Mouse (Mus musculus) limb, embryonic 13.5 days (tissue): ENCODE measurements around the gene Itpkb. TPM values are rescaled to one million over a fixed set of nuclear protein-coding genes. Genes with fewer than 3 reads are reported as not detected.
A peak's percentile ranks its signal among the peaks of the same experiment; 100 is the strongest.

Experiments used
- ATAC-seq: fragments of 200-750 bp; cut with Nextera tagmentation; 2 replicates; pipeline ENCODE4 v1.8.0; 2017; ENCODE audit warnings: low read depth, moderate number of reproducible peaks, moderate TSS enrichment; ENCODE audit not compliant: low FRiP score
- H3K27ac ChIP-seq: fragments of 300-500 bp; sonication (generic); 2 replicates; pipeline ENCODE4 v1.5.1; 2015; ENCODE audit warnings: inconsistent platforms, mild to moderate bottlenecking, moderate library complexity
- H3K27me3 ChIP-seq: fragments of 300-500 bp; sonication (generic); 2 replicates; pipeline ENCODE4 v1.6.1; 2015; ENCODE audit warnings: mild to moderate bottlenecking, inconsistent platforms
- H3K36me3 ChIP-seq: fragments of 300-500 bp; sonication (generic); 2 replicates; pipeline ENCODE4 v1.6.1; 2015; ENCODE audit warnings: inconsistent platforms, mild to moderate bottlenecking, moderate library complexity
- H3K4me1 ChIP-seq: fragments of 300-500 bp; sonication (generic); 2 replicates; pipeline ENCODE4 v1.6.1; 2015; ENCODE audit warnings: inconsistent platforms
- H3K4me2 ChIP-seq: fragments of 300-500 bp; sonication (generic); replicated peaks from 2 replicates; pipeline ENCODE4 v1.6.1; 2015; ENCODE audit warnings: inconsistent platforms, mild to moderate bottlenecking, moderate library complexity
- H3K4me3 ChIP-seq: fragments of 300-500 bp; sonication (generic); 2 replicates; pipeline ENCODE4 v1.5.1; 2015; ENCODE audit warnings: moderate library complexity, mild to moderate bottlenecking, inconsistent platforms
- H3K9ac ChIP-seq: fragments of 300-500 bp; sonication (generic); 2 replicates; pipeline ENCODE4 v1.6.1; 2015; ENCODE audit warnings: mild to moderate bottlenecking, inconsistent platforms
- H3K9me3 ChIP-seq: fragments of 300-500 bp; sonication (generic); 2 replicates; pipeline ENCODE4 v1.6.1; 2016; ENCODE audit warnings: inconsistent platforms
- WGBS: fragments of 180-500 bp; shearing (Covaris S2); methylation state at CpG from one replicate; pipeline ENCODE4 v1.1.7; 2015; 5-methylcytosine and 5-hydroxymethylcytosine counted together
- polyA plus RNA-seq: library from polyadenylated mRNA; unstranded; fragments of >200 nt; fragmentation: Nextera tagmentation; extraction: Ambion mirVana; gene quantifications from 2 replicates; pipeline ENCODE4 v1.2.1, GENCODE M21; 2015

Gene Itpkb
- polyA plus RNA-seq, 1 experiment from 2014 or later = 10.1 TPM

- H3K4me1 ChIP-seq = peaks cover 18% of the 10 kb centered on the region
- H3K4me2 ChIP-seq = no peak overlapping the region
- H3K36me3 ChIP-seq = no peaks in the 10 kb centered on the region
- no peak overlapping the region for H3K27ac ChIP-seq
- no peaks in the 10 kb centered on the region for H3K27me3 ChIP-seq
- no peak for ATAC-seq
- H3K9ac ChIP-seq = no peak overlapping the region
- WGBS = 31% methylated on average over 4 of the region's 4 CpGs
- no peak overlapping the region for H3K4me3 ChIP-seq
- no peaks in the 10 kb centered on the region for H3K9me3 ChIP-seq
Observed at GRCm38 (mm10) chr1:180300997-180301396, 29.3 kb upstream of the Itpkb start.

DNA sequence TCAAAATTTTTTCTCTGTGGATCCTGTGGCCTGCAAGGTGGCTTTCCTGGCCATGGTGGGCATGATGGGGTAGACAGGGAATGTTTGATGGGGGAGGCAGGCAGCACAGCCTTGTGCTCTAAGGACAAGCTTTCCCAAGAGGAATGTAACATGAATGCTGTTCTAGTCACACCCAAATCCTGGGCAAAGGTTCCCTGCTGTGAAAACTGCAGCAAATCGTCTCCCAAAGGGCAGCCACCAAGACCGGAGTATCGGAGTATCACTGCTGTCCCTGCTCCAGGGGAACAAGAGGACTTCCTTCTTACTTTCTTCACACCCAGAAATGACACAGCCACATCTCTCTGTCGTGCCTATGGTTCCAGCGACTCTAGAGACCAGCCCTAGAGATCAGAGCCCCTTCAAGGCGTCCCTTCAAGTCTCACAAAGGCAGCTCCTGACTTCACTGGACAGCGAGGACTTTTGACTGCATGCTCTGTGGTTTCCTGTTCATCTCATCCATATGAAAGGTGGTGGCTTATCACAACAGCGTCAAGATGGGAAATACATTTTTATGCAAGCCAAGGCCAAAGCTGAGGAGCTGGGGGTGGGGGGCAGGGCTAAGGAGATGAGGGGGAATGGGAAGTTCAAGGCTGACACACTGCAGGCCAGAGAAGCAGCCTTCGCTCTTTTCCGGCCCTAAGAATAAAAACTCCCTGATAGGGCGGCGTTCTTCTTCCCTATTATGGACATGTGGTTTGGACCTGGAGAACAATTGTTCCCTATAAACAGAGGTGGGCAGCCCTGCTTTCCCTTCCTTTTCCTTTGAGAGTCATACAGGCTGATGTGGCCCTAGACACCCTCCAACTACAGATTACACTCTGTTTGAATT, 27.8 kb upstream of the Itpkb start:
- Histone ChIP-seq H3K9ac (no peak overlapping the region), H3K9me3 (no peaks in the 10 kb centered on the region), H3K36me3 (no peaks in the 10 kb centered on the region), H3K4me1 (peaks cover 24% of the 10 kb centered on the region), H3K4me3 (no peak overlapping the region), H3K4me2 (no peak overlapping the region), H3K27me3 (no peaks in the 10 kb centered on the region), H3K27ac (no peak overlapping the region)
- no peak for ATAC-seq
- WGBS = 63% methylated on average over 12 of the region's 12 CpGs

GRCm38 (mm10) chr1:180303600-180303999, 26.7 kb upstream of the Itpkb start:
- ATAC-seq = no peak
- no peak overlapping the region for H3K4me3 ChIP-seq
- WGBS = 83% methylated on average over 5 of the region's 5 CpGs

GRCm38 (mm10) chr1:180306889-180307288, 23.4 kb upstream of the Itpkb start:
- Histone ChIP-seq H3K4me3 (no peak overlapping the region), H3K4me2 (no peak overlapping the region), H3K9ac (no peak overlapping the region), H3K9me3 (no peaks in the 10 kb centered on the region), H3K27me3 (no peaks in the 10 kb centered on the region), H3K27ac (no peak overlapping the region), H3K4me1 (peaks cover 21% of the 10 kb centered on the region), H3K36me3 (no peaks in the 10 kb centered on the region)
- WGBS = 80% methylated on average over 9 of the region's 9 CpGs
- ATAC-seq = no peak

More at GRCm38 (mm10) chr1:180303600-180303999, 26.7 kb upstream of the Itpkb start:
- Histone ChIP-seq H3K9me3 (no peaks in the 10 kb centered on the region), H3K27me3 (no peaks in the 10 kb centered on the region), H3K4me1 (peaks cover 32% of the 10 kb centered on the region), H3K9ac (no peak overlapping the region), H3K27ac (no peak overlapping the region), H3K4me2 (no peak overlapping the region), H3K36me3 (no peaks in the 10 kb centered on the region)

DNA sequence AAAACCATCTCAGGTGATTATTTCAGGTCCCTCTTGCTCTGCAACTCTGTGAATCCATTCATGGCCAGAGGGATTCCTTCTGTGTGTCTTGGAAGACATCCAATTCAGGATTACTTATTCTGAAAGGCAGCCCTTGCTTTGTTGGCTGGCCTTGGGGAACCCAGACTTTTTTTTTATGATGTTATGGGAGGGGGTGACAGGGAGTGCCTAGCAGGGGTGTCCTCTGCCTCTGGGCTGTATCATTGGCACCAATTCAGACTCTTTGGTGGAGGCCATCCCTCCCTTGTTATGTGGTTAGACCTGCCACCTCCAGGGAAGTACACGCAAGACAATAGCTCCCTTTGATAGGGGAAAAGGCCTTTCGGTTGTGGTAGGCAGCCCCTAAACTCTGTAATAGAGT, 22.6 kb upstream of the Itpkb start:
- peaks cover 23% of the 10 kb centered on the region for H3K4me1 ChIP-seq
- WGBS = 55% methylated on average over 2 of the region's 2 CpGs
- no peak for ATAC-seq

GRCm38 (mm10) chr1:180308897-180309296, 21.4 kb upstream of the Itpkb start:
- peaks cover 36% of the 10 kb centered on the region for H3K4me1 ChIP-seq
- ATAC-seq = no peak
- H3K4me2 ChIP-seq = no peak overlapping the region
- no peaks in the 10 kb centered on the region for H3K9me3 ChIP-seq
- no peak overlapping the region for H3K4me3 ChIP-seq
- 0 out of 2 replicates have a peak, but pooled peaks cover 5% of the 10 kb centered on the region for H3K27me3 ChIP-seq
- no peak overlapping the region for H3K27ac ChIP-seq
- no peak overlapping the region for H3K9ac ChIP-seq
- no peaks in the 10 kb centered on the region for H3K36me3 ChIP-seq
- 62% methylated on average over 4 of the region's 4 CpGs for WGBS

More for the DNA sequence above, 22.6 kb upstream of the Itpkb start:
- Histone ChIP-seq H3K4me3 (no peak overlapping the region), H3K27ac (no peak overlapping the region; the same call in 1 of the 2 replicates), H3K9me3 (no peaks in the 10 kb centered on the region), H3K36me3 (no peaks in the 10 kb centered on the region), H3K27me3 (no peaks in the 10 kb centered on the region), H3K9ac (no peak overlapping the region), H3K4me2 (no peak overlapping the region)

DNA sequence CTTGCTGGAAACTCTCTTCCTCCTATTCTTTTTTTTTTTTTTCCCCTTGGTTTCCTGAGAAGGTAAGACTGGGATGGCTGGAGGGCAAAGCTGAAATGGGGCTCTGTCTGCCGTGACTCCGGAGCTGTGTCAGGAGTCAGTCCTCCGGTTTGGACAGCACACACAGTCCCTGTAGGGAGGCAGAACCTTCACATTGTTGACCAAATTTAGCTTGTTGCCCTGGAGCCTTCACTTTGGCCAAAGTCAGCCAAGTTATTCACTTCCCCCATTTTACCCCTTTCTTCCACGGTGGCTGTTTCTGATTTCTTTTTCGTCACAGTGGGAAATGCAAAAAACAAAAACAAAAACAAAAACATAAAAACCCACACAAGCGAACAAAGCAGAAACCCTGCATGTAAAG, 18.0 kb upstream of the Itpkb start:
- H3K9me3 ChIP-seq = no peaks in the 10 kb centered on the region
- H3K36me3 ChIP-seq = no peaks in the 10 kb centered on the region
- peak overlapping the region; percentile 10; the same call in 1 of the 2 replicates for H3K27ac ChIP-seq
- no peak for ATAC-seq
- no peak overlapping the region for H3K4me3 ChIP-seq
- 0 out of 2 replicates have a peak, but pooled peaks cover 5% of the 10 kb centered on the region for H3K27me3 ChIP-seq
- H3K9ac ChIP-seq = no peak overlapping the region
- 75% methylated on average over 6 of the region's 6 CpGs for WGBS
- H3K4me1 ChIP-seq = peaks cover 35% of the 10 kb centered on the region
- H3K4me2 ChIP-seq = no peak overlapping the region

DNA sequence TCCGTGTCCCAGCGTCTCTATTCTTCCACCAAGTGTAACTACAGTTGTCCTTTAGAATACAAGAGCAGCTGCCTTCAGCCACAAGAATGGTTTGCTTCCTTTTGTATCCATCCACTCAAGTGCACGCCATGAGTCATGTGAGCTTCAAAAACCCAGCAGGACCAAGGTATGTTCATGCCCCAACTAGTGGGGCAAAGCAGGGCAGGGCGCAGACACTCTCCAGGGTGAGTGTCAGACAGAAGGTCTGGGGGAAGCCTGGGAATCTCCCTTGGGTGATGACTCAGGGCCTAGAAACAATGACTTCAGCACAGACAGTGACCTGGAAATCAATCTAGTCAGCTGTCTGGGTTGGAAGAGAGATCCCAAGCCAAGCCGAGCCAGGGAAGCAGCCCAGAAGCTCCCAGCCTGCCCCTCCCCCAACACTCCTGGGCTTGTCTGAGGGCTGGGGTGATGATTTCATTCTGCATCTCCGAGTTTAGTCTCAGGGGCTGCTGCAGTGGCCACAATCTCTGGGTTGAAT, 17.4 kb upstream of the Itpkb start:
- no peak overlapping the region for H3K4me3 ChIP-seq
- 48% methylated on average over 6 of the region's 6 CpGs for WGBS
- peak overlapping the region; percentile 10; the same call in 1 of the 2 replicates for H3K27ac ChIP-seq
- no peaks in the 10 kb centered on the region for H3K9me3 ChIP-seq
- H3K36me3 ChIP-seq = no peaks in the 10 kb centered on the region
- H3K27me3 ChIP-seq = 0 out of 2 replicates have a peak, but pooled peaks cover 5% of the 10 kb centered on the region
- H3K4me1 ChIP-seq = peaks cover 29% of the 10 kb centered on the region
- ATAC-seq = no peak
- no peak overlapping the region; the same call in 1 of the 2 replicates for H3K9ac ChIP-seq
- peak overlapping the region; percentile 64; the same call in 1 of the 2 replicates for H3K4me2 ChIP-seq

- Histone ChIP-seq H3K4me1 (peaks cover 24% of the 10 kb centered on the region), H3K9me3 (no peaks in the 10 kb centered on the region), H3K27me3 (0 out of 2 replicates have a peak, but pooled peaks cover 5% of the 10 kb centered on the region), H3K9ac (0 out of 2 replicates have a peak overlapping the region, but pooled peaks have one; percentile 26), H3K36me3 (no peaks in the 10 kb centered on the region), H3K4me2 (peak overlapping the region; percentile 64), H3K27ac (no peak overlapping the region; the same call in 1 of the 2 replicates), H3K4me3 (peak overlapping the region; percentile 34)
- WGBS = 10% methylated on average over 20 of the region's 20 CpGs
- ATAC-seq = peak; percentile 69
Observed at GRCm38 (mm10) chr1:180313517-180314440, 16.5 kb upstream of the Itpkb start.

DNA sequence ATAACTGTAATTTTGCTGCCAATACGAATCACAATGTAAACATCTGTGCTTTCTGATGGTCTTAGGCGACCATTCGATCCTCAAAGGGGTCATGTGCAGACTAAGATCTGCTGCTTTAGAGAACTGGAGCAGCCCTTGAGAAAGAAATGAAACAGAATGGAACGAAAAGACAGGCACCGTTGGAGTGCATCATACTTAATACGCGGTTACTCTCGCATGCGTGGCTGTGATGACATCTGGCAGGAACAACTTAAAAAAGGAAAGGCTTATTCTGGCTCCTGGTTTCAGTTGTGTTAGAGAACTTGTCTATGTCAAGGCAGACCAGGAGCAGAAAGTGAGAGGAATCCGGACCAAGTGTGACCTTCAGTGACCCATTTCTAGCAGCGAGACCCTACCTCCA, 15.6 kb upstream of the Itpkb start:
- Histone ChIP-seq H3K9ac (no peak overlapping the region), H3K9me3 (no peaks in the 10 kb centered on the region), H3K27ac (no peak overlapping the region), H3K27me3 (0 out of 2 replicates have a peak, but pooled peaks cover 5% of the 10 kb centered on the region), H3K4me1 (peaks cover 25% of the 10 kb centered on the region), H3K36me3 (no peaks in the 10 kb centered on the region), H3K4me3 (no peak overlapping the region), H3K4me2 (no peak overlapping the region)
- 77% methylated on average over 11 of the region's 11 CpGs for WGBS
- no peak for ATAC-seq

DNA sequence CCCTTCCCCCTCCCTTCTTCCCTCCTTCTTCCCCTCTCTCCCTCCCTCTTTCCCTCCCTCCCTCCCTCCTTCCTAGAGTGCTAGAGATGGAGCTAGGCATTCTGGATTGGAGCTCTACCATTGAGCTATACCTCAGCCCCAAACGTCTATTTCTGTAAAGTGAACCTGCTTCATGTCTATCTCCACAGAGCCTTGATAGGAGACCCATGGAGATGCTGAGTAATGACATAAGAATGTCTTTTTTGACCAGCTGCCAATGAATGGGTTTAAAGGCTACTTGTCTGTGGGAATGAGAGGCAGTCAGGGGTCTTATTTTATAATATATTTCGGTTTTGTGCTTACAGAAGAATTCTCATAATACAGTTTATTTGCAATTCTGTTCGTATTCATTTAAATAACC, 15.2 kb upstream of the Itpkb start:
- Histone ChIP-seq H3K4me2 (no peak overlapping the region), H3K36me3 (no peaks in the 10 kb centered on the region), H3K9ac (no peak overlapping the region), H3K9me3 (no peaks in the 10 kb centered on the region), H3K4me3 (no peak overlapping the region), H3K4me1 (peaks cover 28% of the 10 kb centered on the region), H3K27ac (no peak overlapping the region), H3K27me3 (0 out of 2 replicates have a peak, but pooled peaks cover 5% of the 10 kb centered on the region)
- 65% methylated on average over 3 of the region's 3 CpGs for WGBS
- ATAC-seq = no peak
